Mouse (Mus musculus) hindbrain, postnatal 0 days (tissue): ENCODE results near the gene Pdpk1. TPM values are rescaled to one million over a fixed set of nuclear protein-coding genes. Genes with fewer than 3 reads are reported as not detected.
A peak's percentile ranks its signal among the peaks of the same experiment; 100 is the strongest.

Experiments used
- ATAC-seq: fragments of 200-750 bp; cut with Nextera tagmentation; 2 replicates; pipeline ENCODE4 v1.8.0; 2017; ENCODE audit warnings: mild to moderate bottlenecking, moderate TSS enrichment, moderate library complexity
- DNase-seq: peaks from one replicate; pipeline ENCODE4 v3.0.0-alpha.2; 2015; ENCODE audit warnings: low spot score
- H3K27ac ChIP-seq: fragments of 300-500 bp; sonication (generic); 2 replicates; pipeline ENCODE4 v1.5.1; 2014; ENCODE audit warnings: mild to moderate bottlenecking
- H3K27me3 ChIP-seq: fragments of 300-500 bp; sonication (generic); 2 replicates; pipeline ENCODE4 v1.6.1; 2014; ENCODE audit warnings: low read length, mixed read lengths; ENCODE audit not compliant: insufficient read depth
- H3K36me3 ChIP-seq: fragments of 300-500 bp; sonication (generic); 2 replicates; pipeline ENCODE4 v1.6.1; 2014; ENCODE audit warnings: low read length, mixed read lengths; ENCODE audit not compliant: insufficient read depth
- H3K4me1 ChIP-seq: fragments of 300-500 bp; sonication (generic); 2 replicates; pipeline ENCODE4 v1.6.1; 2014; ENCODE audit warnings: antibody characterized with exemption, low read length, mixed read lengths; ENCODE audit not compliant: insufficient read depth
- H3K4me2 ChIP-seq: fragments of 300-500 bp; sonication (generic); 2 replicates; pipeline ENCODE4 v1.6.1; 2014; ENCODE audit warnings: low read depth, mild to moderate bottlenecking, low read length, moderate library complexity, mixed read lengths
- H3K4me3 ChIP-seq: fragments of 300-500 bp; sonication (generic); 2 replicates; pipeline ENCODE4 v1.5.1; 2014; ENCODE audit warnings: low read length
- H3K9ac ChIP-seq: fragments of 300-500 bp; sonication (generic); replicated peaks from 2 replicates; pipeline ENCODE4 v1.6.1; 2014; ENCODE audit warnings: mild to moderate bottlenecking, low read length, moderate library complexity, mixed read lengths
- H3K9me3 ChIP-seq: fragments of 300-500 bp; sonication (generic); 2 replicates; pipeline ENCODE4 v1.6.1; 2016; ENCODE audit warnings: low read length, mixed read lengths
- CTCF ChIP-seq: IDR thresholded peaks from 2 replicates; pipeline ENCODE4 v1.5.1; 2016; ENCODE audit warnings: antibody characterized with exemption, control low read depth, low read depth
- WGBS: fragments of 180-500 bp; shearing (Covaris S2); extraction: QIAGEN DNeasy Blood & Tissue Kit; methylation state at CpG from one replicate; pipeline ENCODE4 v1.1.7; 2014; 5-methylcytosine and 5-hydroxymethylcytosine counted together
- polyA plus RNA-seq: library from polyadenylated mRNA; unstranded; fragments of >200 nt; fragmentation: Nextera tagmentation; extraction: Ambion mirVana; gene quantifications from 2 replicates; pipeline ENCODE4 v1.2.1, GENCODE M21; 2015
- total RNA-seq: library from RNA; depleted of rRNA; stranded (reverse); fragments of >200 nt; gene quantifications from 2 replicates; pipeline ENCODE4 v1.2.3, GENCODE M21; 2014

Gene Pdpk1
- total and polyA plus RNA-seq, 2 experiments from 2014 or later: 54.1 to 56.3 TPM

- peak overlapping the region; percentile 78 for H3K4me2 ChIP-seq
- WGBS: 54% methylated on average over 3 of the region's 3 CpGs
- H3K4me1 ChIP-seq: peaks cover 14% of the 10 kb centered on the region
- H3K9ac ChIP-seq: peak overlapping the region; percentile 85
- ATAC-seq (no peak), DNase-seq (no peak)
- peak overlapping the region; percentile 57 for H3K4me3 ChIP-seq
- no peaks in the 10 kb centered on the region for H3K9me3 ChIP-seq
- H3K27me3 ChIP-seq: no peaks in the 10 kb centered on the region
- peak overlapping the region; percentile 100 for H3K27ac ChIP-seq
- H3K36me3 ChIP-seq: peaks cover 3% of the 10 kb centered on the region; the same call in 1 of the 2 replicates
- TF ChIP-seq CTCF: no peak
Observed at GRCm38 (mm10) chr17:24170125-24170524, 19.4 kb upstream of the Pdpk1 start.

- peak; percentile 91 for ATAC-seq
- peak; percentile 52 for TF ChIP-seq CTCF
Observed at GRCm38 (mm10) chr17:24169317-24170065, 18.8 kb upstream of the Pdpk1 start, which contains the start of gene Atp6v0c. TSS of gene Atp6v0c (minus strand) at chr17:24169702.

GRCm38 (mm10) chr17:24168590-24169277 is 18.0 kb upstream of the Pdpk1 start:
- H3K4me3 ChIP-seq: peak overlapping the region; percentile 57
- peaks cover 3% of the 10 kb centered on the region; the same call in 1 of the 2 replicates for H3K36me3 ChIP-seq
- WGBS: under 1% methylated on average over 36 of the region's 41 CpGs
- H3K27me3 ChIP-seq: no peaks in the 10 kb centered on the region
- DNase-seq (peak; percentile 76), ATAC-seq (peak; percentile 55)
- no peaks in the 10 kb centered on the region for H3K9me3 ChIP-seq
- peak overlapping the region; percentile 78 for H3K4me2 ChIP-seq
- H3K27ac ChIP-seq: peak overlapping the region; percentile 100
- no peak for TF ChIP-seq CTCF
- peak overlapping the region; percentile 85 for H3K9ac ChIP-seq
- peaks cover 14% of the 10 kb centered on the region for H3K4me1 ChIP-seq

More at GRCm38 (mm10) chr17:24169317-24170065, 18.8 kb upstream of the Pdpk1 start, which contains the start of gene Atp6v0c:
- H3K4me3 ChIP-seq: peak within 1 kb of the TSS; percentile 57
- H3K36me3 ChIP-seq: peaks cover 3% of the 10 kb centered on the region; the same call in 1 of the 2 replicates
- peak within 1 kb of the TSS; percentile 85 for H3K9ac ChIP-seq
- peak within 1 kb of the TSS; percentile 100 for H3K27ac ChIP-seq
- no peaks in the 10 kb centered on the region for H3K27me3 ChIP-seq
- peaks cover 14% of the 10 kb centered on the region for H3K4me1 ChIP-seq
- peak within 1 kb of the TSS; percentile 78 for H3K4me2 ChIP-seq
- no peaks in the 10 kb centered on the region for H3K9me3 ChIP-seq
- under 1% methylated on average over 58 of the region's 58 CpGs for WGBS
- DNase-seq: peak; percentile 98

DNA sequence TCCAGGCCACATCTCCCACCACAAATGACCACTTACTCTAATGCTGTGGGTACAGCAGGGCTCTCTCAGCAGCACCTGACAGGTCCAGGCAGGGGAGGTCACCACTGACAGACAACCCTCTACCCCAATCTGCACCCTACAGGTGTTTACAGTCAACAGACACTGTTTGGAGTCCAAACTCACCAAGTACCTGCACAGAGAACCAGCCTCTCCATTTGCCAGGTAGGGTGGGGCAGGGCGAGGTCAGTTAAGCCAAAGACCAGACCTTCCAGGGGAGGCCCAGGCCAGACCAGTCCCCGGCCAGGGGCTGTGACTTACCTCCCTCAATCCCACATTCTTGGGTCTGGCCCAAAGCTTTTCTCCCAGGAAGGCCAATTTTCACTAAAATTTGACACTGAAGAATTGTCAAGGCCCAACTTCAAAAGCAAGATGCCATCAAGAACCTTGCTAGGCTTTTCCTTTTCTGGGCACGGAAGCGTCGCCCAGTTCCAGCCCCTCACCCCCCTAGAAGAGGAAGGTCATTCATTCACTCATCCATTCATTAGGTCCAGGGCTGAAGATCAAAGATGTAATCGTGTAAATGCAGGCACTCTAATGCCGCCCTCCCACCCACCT is 17.3 kb upstream of the Pdpk1 start:
- Histone ChIP-seq H3K4me3 (peak overlapping the region; percentile 57), H3K9ac (peak overlapping the region; percentile 85), H3K4me2 (peak overlapping the region; percentile 78), H3K27me3 (no peaks in the 10 kb centered on the region), H3K9me3 (no peaks in the 10 kb centered on the region), H3K4me1 (peaks cover 14% of the 10 kb centered on the region), H3K27ac (peak overlapping the region; percentile 100), H3K36me3 (peaks cover 3% of the 10 kb centered on the region; the same call in 1 of the 2 replicates)
- TF ChIP-seq CTCF: no peak
- 53% methylated on average over 7 of the region's 7 CpGs for WGBS
- ATAC-seq (no peak), DNase-seq (no peak)

DNA sequence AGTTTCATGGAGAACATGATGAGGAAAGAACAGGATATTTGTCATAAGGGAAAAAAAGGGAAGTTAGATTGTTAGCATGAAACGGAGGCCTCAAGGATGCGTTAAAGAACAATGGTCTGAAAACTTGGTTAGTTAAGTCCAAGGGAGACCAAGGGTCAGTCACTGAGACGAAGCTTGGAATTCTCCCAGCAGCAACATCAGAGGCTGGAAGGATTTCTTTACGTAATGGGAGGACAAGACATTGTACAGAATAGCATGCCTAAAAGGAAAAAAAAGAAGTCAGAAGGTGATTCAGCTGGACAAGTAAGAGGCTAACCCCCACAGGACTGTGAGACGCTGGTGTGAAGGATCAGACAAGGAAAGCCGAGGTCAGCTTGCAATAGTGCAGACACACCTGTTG is 16.4 kb upstream of the Pdpk1 start:
- no peak for ATAC-seq
- no peak for TF ChIP-seq CTCF
- Histone ChIP-seq H3K9ac (peak overlapping the region; percentile 85; the same call in 1 of the 2 replicates), H3K4me2 (peak overlapping the region; percentile 78), H3K4me3 (no peak overlapping the region; the same call in 1 of the 2 replicates), H3K27ac (no peak overlapping the region), H3K9me3 (no peaks in the 10 kb centered on the region), H3K36me3 (peaks cover 3% of the 10 kb centered on the region; the same call in 1 of the 2 replicates), H3K27me3 (no peaks in the 10 kb centered on the region), H3K4me1 (peaks cover 19% of the 10 kb centered on the region)
- no peak for DNase-seq
- 77% methylated on average over 6 of the region's 6 CpGs for WGBS

- H3K36me3 ChIP-seq: peaks cover 3% of the 10 kb centered on the region; the same call in 1 of the 2 replicates
- H3K4me3 ChIP-seq: no peak overlapping the region
- no peak for DNase-seq
- no peak for ATAC-seq
- no peak overlapping the region for H3K9ac ChIP-seq
- no peaks in the 10 kb centered on the region for H3K9me3 ChIP-seq
- no peaks in the 10 kb centered on the region for H3K27me3 ChIP-seq
- 85% methylated on average over 11 of the region's 11 CpGs for WGBS
- H3K4me1 ChIP-seq: peaks cover 14% of the 10 kb centered on the region
- H3K4me2 ChIP-seq: no peak overlapping the region
- H3K27ac ChIP-seq: no peak overlapping the region
- TF ChIP-seq CTCF: peak; percentile 35; the same call in 1 of the 2 replicates
Observed at GRCm38 (mm10) chr17:24164566-24165259, 14.0 kb upstream of the Pdpk1 start.
